Mouse (Mus musculus) cerebellum, adult 9-10 months (tissue): ENCODE results near the gene Ilk.
A peak's percentile ranks its signal among the peaks of the same experiment; 100 is the strongest.
"Not testable (repeated sequence)": the region's sequence is repeated elsewhere in the genome, so short reads cannot be mapped to it uniquely, and the experiment has no call there.

Experiments
- DNase-seq: peaks from one replicate; pipeline ENCODE4 v3.0.0; 2022

Gene Ilk

GRCm38 (mm10) chr7:105736264-105736901 lies at the start of gene Ilk:
TSS of gene Ilk (plus strand) at chr7:105736592.
- peak; percentile 93 for DNase-seq

GRCm38 (mm10) chr7:105690875-105691274 lies 45.5 kb upstream of the Ilk start:
- no peak for DNase-seq

DNA sequence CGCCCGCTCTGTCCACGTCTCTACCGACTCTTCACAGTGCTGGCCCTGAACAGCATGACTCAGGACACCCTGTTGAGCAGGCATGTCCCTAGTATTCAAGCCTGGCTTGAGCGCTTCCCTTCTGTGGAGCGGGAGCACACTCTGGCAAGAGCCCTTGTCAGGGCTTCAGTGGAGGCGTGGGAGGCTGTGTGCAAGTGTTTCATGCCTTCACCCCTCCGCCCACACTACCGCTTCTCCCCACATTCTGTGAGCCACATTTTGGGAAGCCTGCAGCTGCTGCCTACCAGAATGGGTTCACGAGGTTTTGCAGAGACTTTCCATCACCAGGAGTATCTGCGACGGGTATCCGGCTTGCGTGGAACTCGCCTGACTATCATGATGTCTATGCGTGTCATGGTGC lies 33.2 kb upstream of the Ilk start:
- peak; percentile 12 for DNase-seq

GRCm38 (mm10) chr7:105703816-105704215 lies 32.6 kb upstream of the Ilk start:
- DNase-seq = peak; percentile 63

- DNase-seq = no peak
Measured at GRCm38 (mm10) chr7:105708733-105709132, 27.7 kb upstream of the Ilk start.

DNA sequence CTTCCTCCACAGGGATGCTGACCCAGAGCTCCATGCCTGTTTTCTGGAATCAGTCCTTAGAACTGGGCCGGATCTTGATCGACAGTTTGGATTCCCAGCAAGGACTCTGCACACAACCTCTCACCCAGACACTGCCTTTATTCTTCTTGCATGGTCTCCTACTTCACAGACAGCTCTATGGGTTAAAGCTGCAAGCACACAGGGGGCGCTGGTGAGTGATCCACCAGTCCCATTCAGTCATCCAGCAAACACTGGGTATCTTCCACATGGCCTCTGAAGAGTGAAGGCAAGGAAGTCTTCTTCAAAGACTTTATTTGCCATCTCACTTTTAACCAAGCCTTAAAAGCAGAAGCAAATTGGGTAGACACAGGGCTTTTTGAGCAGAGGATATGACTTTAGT lies 21.0 kb upstream of the Ilk start:
- no peak for DNase-seq

DNA sequence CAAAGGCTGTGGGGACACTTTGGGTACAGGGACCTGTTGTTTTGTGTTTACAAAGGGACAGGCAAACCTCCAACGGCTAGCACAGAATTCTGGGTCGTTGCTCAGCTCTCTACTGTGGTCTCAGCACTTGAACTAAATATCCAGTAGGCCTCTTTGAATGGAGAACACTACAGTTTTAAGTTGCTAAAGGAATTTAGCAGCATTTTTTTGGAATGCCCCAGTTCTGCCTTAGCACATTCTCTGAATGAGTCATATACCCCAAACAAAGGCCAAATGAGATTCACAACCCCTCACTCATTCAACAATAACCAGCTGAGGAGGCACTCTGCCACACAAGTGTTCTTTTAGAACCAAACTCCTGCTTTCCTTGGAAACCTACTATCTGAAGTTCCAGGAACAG lies 14.5 kb upstream of the Ilk start:
- no peak for DNase-seq

GRCm38 (mm10) chr7:105726144-105726979 lies 10.0 kb upstream of the Ilk start:
- peak; percentile 82 for DNase-seq

GRCm38 (mm10) chr7:105726980-105727325 lies 9.4 kb upstream of the Ilk start:
- no peak for DNase-seq

GRCm38 (mm10) chr7:105728701-105729428 lies 7.5 kb upstream of the Ilk start:
- peak; percentile 39 for DNase-seq

DNA sequence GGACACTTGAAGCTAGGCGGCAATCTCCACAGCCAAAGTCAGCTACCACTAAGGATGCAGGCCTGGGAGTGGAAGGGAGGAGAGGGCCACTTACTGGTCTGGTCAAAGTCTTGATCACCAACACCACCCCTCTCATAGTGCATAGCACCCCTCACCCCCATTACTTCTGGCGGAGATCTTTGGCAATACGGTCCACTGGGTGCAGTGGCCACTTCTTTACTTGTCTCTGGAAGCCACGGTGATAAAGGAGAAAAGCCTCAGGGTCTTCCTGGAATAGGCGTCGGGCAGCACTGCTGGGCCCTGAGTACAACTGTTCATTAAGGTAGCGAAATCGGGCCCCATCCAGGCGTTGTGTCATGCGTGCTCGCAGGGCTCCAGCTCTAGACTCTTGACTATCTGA lies 2.6 kb upstream of the Ilk start:
- DNase-seq = peak; percentile 21

DNA sequence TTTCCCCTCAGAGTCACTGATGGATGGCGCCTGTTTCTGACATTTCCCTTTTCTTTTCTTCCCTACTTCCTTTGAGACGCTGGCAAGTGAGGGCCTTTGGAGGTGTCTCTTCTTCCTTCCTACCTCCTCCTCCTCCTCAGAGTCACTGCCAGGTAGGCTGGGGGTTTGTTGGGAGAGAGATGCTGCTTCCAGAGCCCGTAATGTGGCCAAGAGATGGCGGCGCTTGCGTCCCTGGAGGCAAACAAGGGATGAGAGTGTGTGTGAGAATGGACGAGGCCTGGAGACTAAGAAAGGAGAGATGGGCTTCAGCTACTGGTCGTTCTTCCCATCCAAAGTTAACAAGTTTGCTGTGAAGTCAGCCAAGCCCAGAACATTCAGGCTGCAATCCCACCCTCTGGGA lies 1.6 kb upstream of the Ilk start:
- DNase-seq = peak; percentile 23

DNA sequence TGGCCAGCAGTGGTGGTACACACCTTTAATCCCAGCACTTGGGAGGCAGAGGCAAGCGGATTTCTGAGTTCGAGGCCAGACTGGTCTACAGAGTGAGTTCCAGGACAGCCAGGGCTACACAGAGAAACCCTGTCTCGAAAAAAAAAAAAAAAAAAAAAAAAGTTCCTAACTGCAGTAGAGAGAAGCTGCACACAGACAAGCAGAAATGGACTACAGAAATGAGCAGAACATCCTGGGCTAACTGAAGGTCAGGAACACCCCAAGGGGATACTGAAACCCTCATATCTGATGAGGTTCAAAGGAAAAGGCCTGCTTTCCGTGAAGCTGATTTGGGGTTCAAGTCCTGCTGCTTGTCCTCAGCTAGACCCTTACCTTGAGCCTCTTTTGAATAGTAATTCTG lies 928 bp upstream of the Ilk start:
- DNase-seq = not testable (repeated sequence)

GRCm38 (mm10) chr7:105736911-105737521 lies 624 bp downstream of the Ilk start, which contains the start of gene Rrp8:
TSS of gene Rrp8 (minus strand) at chr7:105737385.
- DNase-seq = peak; percentile 51

DNA sequence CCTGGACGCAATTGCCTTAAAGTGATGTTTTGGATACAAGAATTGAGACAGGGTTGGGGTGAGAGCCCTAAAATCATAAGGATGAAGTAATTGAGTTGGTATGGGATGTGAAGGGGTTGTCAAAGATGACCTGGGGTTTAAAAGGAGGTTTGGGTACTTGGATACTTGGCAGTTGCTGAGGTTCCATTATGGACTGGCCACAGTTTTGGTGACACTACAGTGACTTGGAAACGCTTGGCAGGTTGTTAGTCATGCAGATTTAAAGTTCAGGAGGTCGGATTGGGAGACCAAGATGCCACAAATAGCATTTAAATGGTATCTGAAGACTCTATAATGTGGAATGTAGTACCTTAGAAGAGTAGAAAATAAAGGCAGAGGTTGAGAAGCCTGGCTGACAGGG lies 1.3 kb downstream of the Ilk start:
- DNase-seq = peak; percentile 31

GRCm38 (mm10) chr7:105738286-105738685 lies 1.9 kb downstream of the Ilk start:
- DNase-seq = no peak

DNA sequence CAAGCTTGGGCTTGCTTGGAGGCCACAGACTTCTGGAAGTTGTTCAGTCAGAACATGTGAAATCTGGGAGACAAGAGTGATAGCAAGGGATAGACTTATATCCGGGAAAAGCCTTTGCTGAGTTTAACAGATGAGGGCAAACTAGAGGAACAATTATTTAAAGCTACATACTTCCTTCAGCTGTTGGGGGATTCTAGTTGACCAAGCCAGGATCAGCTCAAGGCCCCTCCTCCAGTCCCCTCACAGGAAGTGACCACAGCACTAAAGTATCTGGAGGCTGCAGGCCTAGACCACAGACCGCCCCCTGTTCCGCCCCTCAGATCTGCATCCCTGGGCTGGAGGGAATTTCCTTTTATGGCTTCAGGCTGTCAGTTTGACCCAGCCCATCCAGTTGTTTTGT lies 2.6 kb downstream of the Ilk start:
- no peak for DNase-seq

- no peak for DNase-seq
Measured at GRCm38 (mm10) chr7:105740089-105740795, 3.9 kb downstream of the Ilk start.

DNA sequence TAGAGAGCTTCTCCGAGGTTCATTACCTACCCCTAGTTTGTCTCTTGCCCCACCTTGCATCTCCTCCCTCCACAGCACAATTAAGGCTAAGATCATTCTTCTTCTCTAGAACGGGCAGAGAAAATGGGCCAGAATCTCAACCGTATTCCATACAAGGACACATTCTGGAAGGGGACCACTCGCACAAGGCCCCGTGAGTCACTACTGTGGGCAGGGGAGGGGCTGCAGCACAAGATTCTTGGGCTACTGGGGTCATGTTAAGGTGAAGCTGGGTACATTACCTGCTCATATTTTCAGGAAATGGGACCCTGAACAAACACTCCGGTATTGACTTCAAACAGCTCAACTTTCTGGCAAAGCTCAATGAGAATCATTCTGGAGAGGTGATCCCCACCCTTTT lies 4.5 kb downstream of the Ilk start:
- DNase-seq = no peak

GRCm38 (mm10) chr7:105741978-105742377 lies 5.6 kb downstream of the Ilk start:
- no peak for DNase-seq

DNA sequence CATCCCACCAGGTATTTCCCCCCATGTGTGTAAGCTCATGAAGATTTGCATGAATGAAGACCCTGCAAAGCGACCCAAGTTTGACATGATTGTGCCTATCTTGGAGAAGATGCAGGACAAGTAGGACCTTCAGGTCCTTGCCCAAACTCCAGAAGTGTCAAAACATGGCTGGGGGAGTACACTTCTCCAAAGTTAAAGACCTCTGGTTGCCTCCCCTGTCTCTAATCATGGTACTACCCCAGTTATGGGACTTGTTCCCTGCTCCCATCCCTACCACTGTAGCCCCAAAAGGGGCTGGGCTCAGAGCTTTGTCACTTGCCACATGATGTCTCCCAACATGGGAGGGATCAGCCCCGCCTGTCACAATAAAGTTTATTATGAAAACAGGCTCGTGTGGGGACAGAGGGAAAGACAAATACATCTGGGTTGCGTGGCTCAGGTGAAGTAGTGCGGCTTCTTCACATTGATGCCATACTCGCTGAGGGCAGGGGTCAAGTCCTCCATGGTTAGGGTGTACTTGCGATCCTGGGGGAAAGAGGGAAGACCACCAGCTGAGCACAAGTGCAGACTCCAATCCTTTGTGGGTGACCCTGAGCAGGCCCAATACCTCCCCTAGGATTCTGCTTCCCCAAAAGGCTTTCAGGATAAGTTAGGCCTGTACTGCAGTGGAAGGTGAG lies 6.3 kb downstream of the Ilk start:
- DNase-seq = not testable (repeated sequence)
